Mouse (Mus musculus) stomach, adult 2 months (tissue): ENCODE data around the gene Il2ra. TPM values are rescaled to one million over a fixed set of nuclear protein-coding genes. Genes with fewer than 3 reads are reported as not detected.

Experiments used
- polyA plus RNA-seq: library from polyadenylated mRNA; depleted of rRNA; stranded (reverse); fragments of >200 nt; gene quantifications from 2 replicates; pipeline ENCODE4 v1.2.3, GENCODE M21; 2012; rRNA removed

Gene Il2ra
- 0.02 and 0.15 TPM in 2 replicates for polyA plus RNA-seq

DNA sequence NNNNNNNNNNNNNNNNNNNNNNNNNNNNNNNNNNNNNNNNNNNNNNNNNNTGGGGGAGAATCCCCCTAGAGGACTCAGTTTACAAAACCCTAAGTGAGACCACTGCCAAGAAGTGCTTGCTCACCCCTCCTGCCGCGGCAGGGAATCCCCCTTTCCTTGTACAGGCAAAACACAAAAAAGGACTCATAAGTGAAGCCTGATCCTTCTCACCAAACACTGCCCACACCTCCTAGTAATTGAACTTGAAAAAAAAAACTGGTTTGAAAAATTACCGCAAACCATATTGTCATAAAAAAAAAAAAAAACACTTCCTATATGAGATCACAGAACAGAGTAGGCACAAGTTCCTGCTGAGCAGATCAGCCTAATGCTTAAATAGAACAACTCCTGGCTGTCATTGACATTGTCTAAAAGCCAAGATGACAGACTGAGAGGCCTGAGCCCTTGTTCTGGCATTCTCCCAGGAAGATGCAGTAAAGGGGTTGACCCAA lies at the start of gene Il2ra:
Il2ra (plus strand) TSS at position 357 of the 491 bp plus-strand sequence.

GRCm38 (mm10) chr2:11604053-11604452 lies 38.6 kb upstream of the Il2ra start, which contains the start of gene Rbm17:
Gene Rbm17 (minus strand): TSS chr2:11604153.

GRCm38 (mm10) chr2:11625890-11626289 lies 16.7 kb upstream of the Il2ra start, which contains the start of gene Gm17490:
Gene Gm17490 (minus strand): TSS chr2:11626264.

DNA sequence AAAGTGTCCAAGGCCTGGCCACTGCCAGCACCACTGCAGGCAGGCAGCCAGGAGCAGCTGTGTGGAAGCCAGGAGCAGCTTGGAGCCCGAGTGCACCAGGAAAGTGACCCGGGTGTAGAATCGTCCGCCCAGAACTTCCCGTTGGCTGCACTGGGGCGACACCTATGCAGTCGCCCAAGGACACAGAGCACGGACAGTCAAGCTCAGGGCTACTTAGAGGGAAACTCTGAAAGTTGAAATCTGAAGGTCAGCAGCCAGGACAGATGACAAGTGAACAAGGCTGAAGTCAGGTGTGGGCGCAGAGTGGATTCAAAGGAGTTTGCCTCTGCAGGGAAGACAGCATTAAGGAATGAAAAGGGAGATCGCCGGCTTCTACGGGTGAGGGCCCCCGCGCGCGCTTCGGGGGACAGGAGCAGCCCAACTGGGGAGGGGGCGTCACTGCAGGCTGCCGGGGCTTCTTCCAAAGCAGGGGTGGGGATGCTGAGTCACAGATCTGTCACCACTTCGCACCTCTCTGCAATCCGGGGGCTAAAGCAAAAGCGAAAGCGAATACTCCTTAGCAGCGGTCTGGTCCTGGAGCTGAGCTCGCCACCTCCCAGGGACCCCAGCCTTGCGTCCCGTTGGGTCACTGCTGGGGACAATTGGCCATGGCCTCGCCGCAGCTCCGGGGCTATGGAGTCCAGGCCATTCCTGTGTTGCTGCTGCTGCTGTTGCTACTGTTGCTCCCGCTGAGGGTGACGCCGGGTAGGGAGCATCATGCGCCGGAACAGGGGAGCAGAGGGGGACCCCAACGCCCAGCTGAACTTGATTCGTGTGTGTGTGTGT lies 62.8 kb downstream of the Il2ra start, which contains the start of gene Il15ra:
Il15ra (plus strand) TSS at position 90 of the 825 bp plus-strand sequence.

Other genes with a start within 250 kb of the Il2ra start
- gene Pfkfb3, start 88.7 kb upstream of the Il2ra start, polyA plus RNA-seq = 4.0 and 4.1 TPM in 2 replicates
- 6.4 and 7.6 TPM in 2 replicates for gene Rbm17, start 38.7 kb upstream of the Il2ra start, polyA plus RNA-seq
- gene Gm17490, start 16.5 kb upstream of the Il2ra start, polyA plus RNA-seq = not detected in 2 replicates
- 6.4 and 8.4 TPM in 2 replicates for gene Il15ra, start 62.5 kb downstream of the Il2ra start, polyA plus RNA-seq
- 11.0 and 15.3 TPM in 2 replicates for gene Fbh1, start 134.8 kb downstream of the Il2ra start, polyA plus RNA-seq
- 14.9 and 23.0 TPM in 2 replicates for gene Ankrd16, start 135.1 kb downstream of the Il2ra start, polyA plus RNA-seq